Mouse (Mus musculus) limb, embryonic 10.5 days (tissue): ENCODE results near the gene Inip. TPM values are rescaled to one million over a fixed set of nuclear protein-coding genes. Genes with fewer than 3 reads are reported as not detected.
"Not testable (repeated sequence)": the region's sequence is repeated elsewhere in the genome, so short reads cannot be mapped to it uniquely, and the experiment has no call there.

ENCODE experiments used
- DNase-seq: peaks from one replicate; pipeline ENCODE4 v3.0.0-alpha.2; 2017; ENCODE audit warnings: low spot score
- H3K27ac ChIP-seq: fragments of 300-500 bp; sonication (generic); 2 replicates; pipeline ENCODE4 v1.5.1; 2016; ENCODE audit warnings: mild to moderate bottlenecking
- H3K27me3 ChIP-seq: fragments of 300-500 bp; sonication (generic); 2 replicates; pipeline ENCODE4 v1.6.1; 2016; ENCODE audit warnings: low read depth, mild to moderate bottlenecking; ENCODE audit not compliant: poor library complexity, severe bottlenecking
- H3K36me3 ChIP-seq: fragments of 300-500 bp; sonication (generic); 2 replicates; pipeline ENCODE4 v1.6.1; 2016; ENCODE audit warnings: mild to moderate bottlenecking, moderate library complexity
- H3K4me1 ChIP-seq: fragments of 300-500 bp; sonication (generic); 2 replicates; pipeline ENCODE4 v1.6.1; 2016
- H3K4me3 ChIP-seq: fragments of 300-500 bp; sonication (generic); 2 replicates; pipeline ENCODE4 v1.5.1; 2016; ENCODE audit warnings: mild to moderate bottlenecking, moderate library complexity
- H3K9me3 ChIP-seq: fragments of 300-500 bp; sonication (generic); replicated peaks from 2 replicates; pipeline ENCODE4 v1.6.1; 2016; ENCODE audit warnings: mild to moderate bottlenecking
- WGBS: fragments of 180-500 bp; shearing (Covaris S2); methylation state at CpG from one replicate; pipeline ENCODE4 v1.1.7; 2016; 5-methylcytosine and 5-hydroxymethylcytosine counted together
- polyA plus RNA-seq: library from polyadenylated mRNA; unstranded; fragments of >200 nt; fragmentation: Nextera tagmentation; extraction: Ambion mirVana; gene quantifications from 2 replicates; pipeline ENCODE4 v1.2.1, GENCODE M21; 2016

Inip gene
- polyA plus RNA-seq, 1 experiment from 2014 or later = 88.9 TPM

DNA sequence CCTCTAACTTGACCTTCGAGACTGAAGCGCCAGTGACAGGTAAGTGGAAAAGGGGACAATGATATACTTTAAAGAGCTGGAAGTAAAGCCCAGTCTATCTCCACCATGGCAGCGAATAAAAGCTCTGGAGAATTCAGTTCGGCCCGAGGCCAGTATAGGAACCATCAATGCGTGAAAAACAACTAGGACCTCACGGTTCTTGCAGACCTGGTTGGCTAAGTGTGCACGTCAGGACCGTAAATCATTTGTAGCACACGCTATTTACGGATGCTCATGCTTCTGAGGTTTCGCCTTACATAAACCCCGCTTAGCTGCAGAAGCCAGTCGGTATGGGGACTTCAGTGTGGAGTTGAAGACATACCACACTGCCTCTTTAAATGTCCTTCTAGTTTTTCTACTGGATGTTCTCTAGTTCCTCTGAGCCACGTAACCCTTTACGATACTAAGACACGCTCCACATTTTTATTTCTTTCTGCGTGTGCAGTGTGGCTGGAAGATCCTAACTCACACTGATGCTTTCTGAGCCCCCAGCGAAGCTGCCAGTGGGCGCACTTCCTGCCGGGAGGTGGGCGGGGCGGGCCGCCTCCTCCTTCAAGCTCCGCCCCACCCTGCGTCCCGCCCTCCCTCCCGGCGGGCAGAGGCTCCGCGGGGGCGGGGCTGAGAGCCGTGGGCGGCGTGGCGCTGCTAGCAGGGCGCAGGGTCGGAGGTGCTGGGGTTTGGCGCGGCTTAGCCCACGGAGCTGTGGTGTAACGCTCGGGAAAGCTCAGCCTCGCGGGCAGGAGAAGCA lies 4.0 kb upstream of the Inip start, which contains the start of gene Snx30:
TSS of gene Snx30 (plus strand) at position 660 of the 787 bp plus-strand sequence.
- Histone ChIP-seq H3K4me1 (peaks cover 14% of the 10 kb centered on the region), H3K27ac (peak within 1 kb of the TSS; percentile 89), H3K4me3 (peak within 1 kb of the TSS; percentile 71), H3K36me3 (no peaks in the 10 kb centered on the region), H3K9me3 (no peaks in the 10 kb centered on the region), H3K27me3 (0 out of 2 replicates have a peak, but pooled peaks cover 4% of the 10 kb centered on the region)
- 2% methylated on average over 45 of the region's 45 CpGs for WGBS
- DNase-seq = peak; percentile 89

DNA sequence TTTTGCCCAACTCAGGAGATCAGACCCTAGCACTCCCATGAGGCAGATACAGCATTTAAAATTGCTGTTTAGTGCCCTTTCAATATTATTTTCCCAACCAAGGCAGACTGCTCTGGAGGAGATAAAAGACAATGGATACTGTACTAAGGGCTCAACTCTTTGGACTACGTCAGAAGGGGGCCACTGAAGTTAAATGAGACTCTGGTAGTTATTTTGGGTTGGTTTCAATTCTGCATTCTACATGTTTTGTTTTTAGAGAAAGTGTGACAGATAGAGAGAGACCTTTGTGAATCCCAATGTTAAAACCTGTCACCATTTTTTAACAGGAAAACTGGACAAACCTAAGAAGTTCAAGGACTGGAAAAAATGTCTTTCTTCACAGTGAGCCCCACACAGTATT lies 3.4 kb upstream of the Inip start:
- Histone ChIP-seq H3K27ac (peak overlapping the region; percentile 89; the same call in 1 of the 2 replicates), H3K36me3 (no peaks in the 10 kb centered on the region), H3K27me3 (0 out of 2 replicates have a peak, but pooled peaks cover 4% of the 10 kb centered on the region), H3K4me3 (peak overlapping the region; percentile 71), H3K9me3 (no peaks in the 10 kb centered on the region), H3K4me1 (peaks cover 14% of the 10 kb centered on the region)
- no peak for DNase-seq
- 84% methylated on average over 1 of the region's 1 CpGs for WGBS

DNA sequence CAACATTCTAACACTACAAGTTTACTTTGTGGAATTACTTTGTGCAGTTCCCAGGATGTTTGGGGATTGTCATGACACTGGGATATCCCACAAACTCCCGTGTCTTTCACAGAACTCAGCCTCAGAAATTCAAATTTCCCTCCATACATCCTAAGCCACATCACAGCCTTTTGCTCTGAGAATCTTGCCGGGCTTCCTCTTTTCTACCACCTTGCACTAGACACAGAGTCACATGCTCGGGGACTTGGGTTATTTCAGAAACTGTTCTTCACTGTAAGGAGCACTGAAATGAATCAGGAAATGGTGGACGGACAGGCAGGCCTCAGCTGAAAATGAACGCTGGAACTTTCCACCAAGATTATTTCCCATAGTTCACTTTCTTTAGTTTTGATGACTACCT lies 2.0 kb upstream of the Inip start:
- Histone ChIP-seq H3K4me3 (no peak overlapping the region), H3K27me3 (0 out of 2 replicates have a peak, but pooled peaks cover 4% of the 10 kb centered on the region), H3K9me3 (no peaks in the 10 kb centered on the region), H3K36me3 (no peaks in the 10 kb centered on the region), H3K27ac (no peak overlapping the region), H3K4me1 (peaks cover 14% of the 10 kb centered on the region)
- 89% methylated on average over 5 of the region's 5 CpGs for WGBS
- DNase-seq = no peak

DNA sequence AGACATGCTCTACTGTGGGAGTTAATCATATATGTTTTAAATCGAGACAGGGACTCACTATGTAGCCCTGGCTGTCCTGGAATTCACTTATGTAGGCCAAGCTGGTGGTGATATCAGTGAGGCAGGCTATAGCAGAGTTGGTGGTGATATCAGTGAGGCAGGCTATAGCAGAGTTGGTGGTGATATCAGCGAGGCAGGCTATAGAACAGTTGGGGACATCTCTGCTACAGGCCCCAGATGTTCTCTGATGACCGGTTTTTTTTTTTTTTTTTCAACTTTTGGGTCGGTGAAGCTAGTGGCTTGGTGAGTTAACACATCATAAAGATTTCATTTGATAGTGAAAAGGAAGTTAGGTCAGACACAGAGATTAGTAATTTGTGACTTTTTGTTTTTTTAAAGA lies 1.4 kb upstream of the Inip start:
- Histone ChIP-seq H3K9me3 (no peaks in the 10 kb centered on the region), H3K27ac (no peak overlapping the region), H3K36me3 (no peaks in the 10 kb centered on the region), H3K4me3 (no peak overlapping the region), H3K4me1 (peaks cover 14% of the 10 kb centered on the region), H3K27me3 (0 out of 2 replicates have a peak, but pooled peaks cover 4% of the 10 kb centered on the region)
- 67% methylated on average over 4 of the region's 4 CpGs for WGBS
- DNase-seq = no peak

DNA sequence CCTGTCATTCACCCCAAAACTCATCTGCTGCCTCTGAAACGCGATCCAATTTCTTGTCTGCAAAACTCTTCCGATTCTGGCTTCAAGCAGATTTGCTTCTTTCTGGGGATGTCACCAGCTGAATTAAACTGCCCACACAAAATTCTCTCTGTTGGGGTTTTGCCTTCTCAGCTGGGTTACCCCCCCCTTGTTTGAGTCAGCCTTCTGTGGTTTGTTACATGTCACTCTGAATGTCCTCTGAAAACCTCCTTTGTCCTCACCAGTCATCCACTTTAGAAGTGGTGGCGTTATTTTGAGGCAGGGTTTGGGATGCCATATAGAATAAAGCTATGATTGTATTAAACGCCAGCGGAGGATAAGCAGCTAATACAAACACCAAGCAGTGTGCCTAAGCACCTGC lies 718 bp upstream of the Inip start:
- 0 out of 2 replicates have a peak, but pooled peaks cover 4% of the 10 kb centered on the region for H3K27me3 ChIP-seq
- H3K27ac ChIP-seq = no peak overlapping the region
- H3K4me1 ChIP-seq = peaks cover 14% of the 10 kb centered on the region
- no peaks in the 10 kb centered on the region for H3K9me3 ChIP-seq
- no peak for DNase-seq
- WGBS = 88% methylated on average over 6 of the region's 6 CpGs
- H3K4me3 ChIP-seq = no peak overlapping the region
- no peaks in the 10 kb centered on the region for H3K36me3 ChIP-seq

DNA sequence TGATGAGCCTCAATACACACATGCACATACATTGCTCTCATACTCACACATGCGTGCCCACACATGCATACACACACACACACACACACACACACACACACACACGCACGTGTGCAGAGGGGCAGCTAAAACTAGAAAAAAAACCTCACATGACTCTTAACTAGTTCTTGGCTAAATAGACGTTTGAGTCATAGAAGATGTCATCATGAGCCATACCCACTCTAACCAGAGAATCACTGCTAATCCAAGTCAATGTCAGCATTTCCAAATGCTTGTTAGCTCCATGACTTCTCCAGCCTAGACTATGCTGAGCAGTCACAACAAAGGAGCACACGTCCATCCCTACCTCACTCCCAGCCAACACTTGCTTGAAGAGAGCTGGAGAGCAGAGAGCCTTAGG lies 1.2 kb downstream of the Inip start:
- 88% methylated on average over 5 of the region's 5 CpGs for WGBS
- H3K27ac ChIP-seq = no peak overlapping the region
- DNase-seq = no peak
- no peaks in the 10 kb centered on the region for H3K9me3 ChIP-seq
- H3K36me3 ChIP-seq = no peaks in the 10 kb centered on the region
- 0 out of 2 replicates have a peak, but pooled peaks cover 4% of the 10 kb centered on the region for H3K27me3 ChIP-seq
- peaks cover 4% of the 10 kb centered on the region; the same call in 1 of the 2 replicates for H3K4me1 ChIP-seq
- no peak overlapping the region for H3K4me3 ChIP-seq

DNA sequence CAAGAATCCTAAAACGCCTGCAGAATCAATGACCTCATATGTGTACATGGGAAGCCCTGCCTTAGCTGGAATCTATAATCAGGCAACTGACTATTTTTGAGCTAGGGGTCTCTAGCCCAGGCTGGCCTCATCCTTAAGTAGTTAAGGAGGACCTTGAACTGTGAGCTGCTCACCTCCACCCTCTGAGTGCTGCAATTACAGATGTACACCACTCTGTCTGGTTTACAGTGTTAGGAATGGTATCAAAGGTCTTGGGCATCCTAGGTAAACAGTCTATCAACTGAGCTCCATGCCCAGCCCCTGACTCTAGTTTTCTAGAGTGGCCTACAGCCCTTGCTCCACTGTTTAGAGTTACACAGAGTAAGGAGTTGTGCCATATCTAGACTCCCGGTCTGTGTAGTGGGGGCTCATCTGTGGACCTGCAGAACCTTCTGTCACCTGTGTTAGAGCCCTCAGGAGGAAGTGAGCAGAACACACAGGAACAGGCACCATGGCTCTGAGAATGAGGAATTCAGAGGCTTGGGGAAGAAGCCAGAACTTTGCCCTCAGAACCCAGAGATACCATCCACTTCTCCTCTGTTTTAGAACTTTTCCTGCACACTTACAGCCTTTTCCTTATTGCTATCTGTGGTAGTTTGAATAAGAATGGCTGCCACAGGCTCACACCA lies 5.5 kb downstream of the Inip start:
- no peak for DNase-seq
- no peaks in the 10 kb centered on the region for H3K9me3 ChIP-seq
- H3K36me3 ChIP-seq = no peaks in the 10 kb centered on the region
- no peak overlapping the region for H3K27ac ChIP-seq
- no peak overlapping the region for H3K4me3 ChIP-seq
- H3K27me3 ChIP-seq = no peaks in the 10 kb centered on the region
- WGBS = 85% methylated on average over 2 of the region's 2 CpGs
- H3K4me1 ChIP-seq = peaks cover 5% of the 10 kb centered on the region; the same call in 1 of the 2 replicates

DNA sequence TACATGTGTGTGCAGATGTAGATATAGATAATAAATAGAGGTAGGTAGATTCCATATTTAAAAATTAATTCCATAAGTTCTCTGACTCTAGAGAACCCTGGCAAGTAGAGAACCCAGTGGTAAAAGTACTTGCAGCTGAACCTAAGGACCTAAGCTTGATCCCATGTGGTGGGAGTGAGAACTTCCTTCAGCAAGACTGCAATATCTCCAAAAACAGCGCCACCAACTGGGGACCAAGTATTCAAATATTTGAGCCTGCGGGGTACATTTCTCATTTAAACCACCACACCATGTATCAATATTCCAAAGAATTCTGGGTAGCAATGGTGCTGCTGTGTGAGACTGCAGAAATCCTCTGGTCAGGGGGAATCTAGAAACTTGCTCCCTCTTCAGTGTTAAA lies 7.3 kb downstream of the Inip start:
- Histone ChIP-seq H3K27ac (no peak overlapping the region), H3K4me1 (peaks cover 5% of the 10 kb centered on the region; the same call in 1 of the 2 replicates), H3K4me3 (no peak overlapping the region), H3K27me3 (no peaks in the 10 kb centered on the region), H3K9me3 (no peaks in the 10 kb centered on the region), H3K36me3 (no peaks in the 10 kb centered on the region)
- DNase-seq = no peak
- 72% methylated on average over 2 of the region's 2 CpGs for WGBS

DNA sequence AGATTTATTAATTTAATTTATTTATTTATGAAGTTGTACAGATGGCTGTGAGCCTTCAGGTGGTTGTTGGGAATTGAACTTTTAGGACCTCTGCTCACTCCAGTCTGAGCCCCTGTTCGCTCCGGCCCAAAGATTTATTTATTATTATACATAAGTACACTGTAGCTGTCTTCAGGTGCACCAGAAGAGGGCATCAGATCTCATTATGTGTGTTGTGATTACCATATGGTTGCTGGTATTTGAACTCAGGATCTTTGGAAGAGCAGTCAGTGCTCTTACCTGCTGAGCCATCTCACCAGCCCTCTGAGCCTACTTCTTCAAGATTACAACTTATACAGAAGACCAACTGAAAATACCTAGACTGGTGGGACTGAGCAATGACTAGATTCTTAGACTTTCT lies 7.8 kb downstream of the Inip start:
- not testable (repeated sequence) for H3K4me1 ChIP-seq, H3K36me3 ChIP-seq, H3K27me3 ChIP-seq, DNase-seq, H3K9me3 ChIP-seq, H3K27ac ChIP-seq, H3K4me3 ChIP-seq
- WGBS = 88% methylated on average over 2 of the region's 2 CpGs

DNA sequence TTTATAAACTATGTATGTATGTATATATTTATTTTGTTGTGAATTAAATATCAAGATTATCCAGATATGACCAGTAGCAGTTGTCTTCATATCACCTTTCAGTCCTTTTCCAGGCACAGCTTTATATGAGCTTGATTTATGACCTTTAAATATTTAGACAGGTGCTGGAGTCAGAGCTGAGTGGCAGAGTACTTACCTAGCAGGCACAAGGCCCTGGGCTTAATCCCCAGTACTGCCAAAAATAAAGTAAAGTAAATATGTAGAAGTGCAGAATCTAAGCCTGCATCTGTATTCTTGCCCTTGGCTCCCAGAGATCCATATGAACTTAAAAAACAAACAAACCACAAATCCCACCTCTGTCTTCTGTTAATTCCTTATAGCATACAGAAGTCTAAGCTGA lies 12.4 kb downstream of the Inip start:
- Histone ChIP-seq H3K9me3 (no peaks in the 10 kb centered on the region), H3K27me3 (no peaks in the 10 kb centered on the region), H3K36me3 (no peaks in the 10 kb centered on the region), H3K4me1 (peaks cover 5% of the 10 kb centered on the region; the same call in 1 of the 2 replicates), H3K4me3 (no peak overlapping the region), H3K27ac (no peak overlapping the region)
- no peak for DNase-seq

DNA sequence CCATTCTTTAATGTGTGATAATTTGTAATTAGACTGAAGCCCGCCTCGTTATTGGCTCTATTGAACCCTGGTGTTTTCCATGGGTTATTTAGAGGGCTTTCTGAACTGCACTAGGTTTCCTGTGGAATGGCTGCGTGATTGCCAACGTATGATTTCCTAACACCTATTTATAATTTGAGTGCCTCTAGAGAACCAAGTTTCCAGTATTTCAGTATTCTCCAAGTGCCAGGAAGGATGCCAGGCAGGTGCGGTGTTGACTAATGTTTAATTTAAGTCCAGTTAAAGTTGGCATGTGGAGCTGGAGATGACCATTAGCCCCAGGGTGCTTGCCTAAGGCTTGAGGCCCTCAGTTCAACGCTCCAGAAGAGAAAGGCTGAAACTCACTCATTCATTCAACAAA lies 14.3 kb downstream of the Inip start:
- DNase-seq = no peak
- Histone ChIP-seq H3K36me3 (no peaks in the 10 kb centered on the region), H3K9me3 (no peaks in the 10 kb centered on the region), H3K4me3 (no peak overlapping the region), H3K4me1 (peaks cover 11% of the 10 kb centered on the region; the same call in 1 of the 2 replicates), H3K27ac (no peak overlapping the region), H3K27me3 (no peaks in the 10 kb centered on the region)
- WGBS = 64% methylated on average over 6 of the region's 6 CpGs

DNA sequence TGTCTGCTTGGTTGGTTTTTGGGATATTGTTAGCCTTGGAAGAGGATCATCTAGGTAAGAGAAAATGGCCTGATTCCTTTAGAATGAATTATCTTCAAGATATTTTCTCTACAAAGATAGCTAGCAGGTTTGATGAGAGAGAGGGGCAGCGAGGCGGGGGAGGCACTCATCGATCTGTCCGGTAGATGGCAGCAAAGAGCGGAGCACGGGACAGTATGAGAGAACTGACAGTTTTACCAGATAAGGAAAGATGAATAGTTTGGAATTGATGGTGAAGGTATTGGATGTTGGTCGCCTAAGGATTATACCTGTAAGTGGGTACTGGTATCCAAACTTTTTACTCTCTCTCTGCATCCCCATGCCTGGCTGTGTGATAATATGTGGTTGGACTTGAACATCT lies 14.7 kb downstream of the Inip start:
- no peak overlapping the region for H3K4me3 ChIP-seq
- WGBS = 1% methylated on average over 7 of the region's 7 CpGs
- no peaks in the 10 kb centered on the region for H3K36me3 ChIP-seq
- H3K27me3 ChIP-seq = no peaks in the 10 kb centered on the region
- peaks cover 12% of the 10 kb centered on the region; the same call in 1 of the 2 replicates for H3K4me1 ChIP-seq
- no peaks in the 10 kb centered on the region for H3K9me3 ChIP-seq
- H3K27ac ChIP-seq = no peak overlapping the region
- peak; percentile 81 for DNase-seq

DNA sequence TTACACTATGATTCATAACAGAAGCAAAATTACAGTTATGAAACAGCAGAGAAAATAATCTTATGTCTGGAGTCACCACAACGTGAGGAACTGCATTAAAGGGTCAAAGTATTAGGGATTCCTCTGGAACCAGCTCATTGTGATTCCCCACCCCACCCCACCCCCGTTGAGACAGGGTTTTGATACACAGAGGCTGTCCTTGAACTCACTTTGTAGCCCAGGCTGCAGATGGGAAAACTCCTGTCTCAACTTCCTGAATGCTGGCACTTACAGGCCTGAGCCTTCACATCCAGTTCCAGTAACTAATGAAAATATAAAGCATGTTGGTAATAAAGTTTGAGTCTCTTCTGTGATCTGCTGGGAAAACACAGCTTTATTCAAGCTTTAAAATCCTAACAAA lies 16.0 kb downstream of the Inip start:
- Histone ChIP-seq H3K4me3 (no peak overlapping the region), H3K9me3 (no peaks in the 10 kb centered on the region), H3K27me3 (no peaks in the 10 kb centered on the region), H3K27ac (no peak overlapping the region), H3K4me1 (peaks cover 11% of the 10 kb centered on the region; the same call in 1 of the 2 replicates), H3K36me3 (no peaks in the 10 kb centered on the region)
- DNase-seq = no peak
- WGBS = 33% methylated on average over 2 of the region's 2 CpGs
